Mouse (Mus musculus) lung, postnatal 25 days (tissue): ENCODE data around the gene Paqr7.
A peak's percentile ranks its signal among the peaks of the same experiment; 100 is the strongest.

Experiments
- DNase-seq: peaks from one replicate; pipeline ENCODE4 v3.0.0; 2022; ENCODE audit warnings: low spot score

The Paqr7 gene

GRCm38 (mm10) chr4:134503686-134504357 is 7.3 kb downstream of the Paqr7 start:
- no peak for DNase-seq

DNA sequence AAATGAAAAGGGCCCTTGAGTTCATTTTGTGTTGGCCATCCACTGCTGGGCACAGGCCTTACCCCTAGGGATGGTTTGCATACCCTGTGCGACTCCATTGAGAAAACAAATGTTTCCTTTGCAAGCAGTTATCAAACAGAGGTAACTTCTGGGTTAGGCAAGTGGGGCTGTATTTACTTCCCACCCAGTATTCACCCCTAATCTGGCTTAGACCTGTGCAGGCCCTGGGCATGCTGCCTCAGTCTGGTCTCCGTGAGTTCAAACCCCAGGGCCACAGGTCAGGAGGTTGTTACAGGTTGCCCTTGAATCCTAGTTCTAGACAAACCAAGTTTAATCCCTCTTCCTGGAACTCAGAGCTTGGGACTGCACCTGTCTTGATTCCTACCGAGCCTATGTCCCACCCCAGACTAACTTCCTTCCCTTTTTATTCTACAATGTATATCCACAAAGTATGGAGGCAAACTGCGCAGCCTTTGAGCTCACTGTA is 8.8 kb downstream of the Paqr7 start:
- DNase-seq, result no peak

DNA sequence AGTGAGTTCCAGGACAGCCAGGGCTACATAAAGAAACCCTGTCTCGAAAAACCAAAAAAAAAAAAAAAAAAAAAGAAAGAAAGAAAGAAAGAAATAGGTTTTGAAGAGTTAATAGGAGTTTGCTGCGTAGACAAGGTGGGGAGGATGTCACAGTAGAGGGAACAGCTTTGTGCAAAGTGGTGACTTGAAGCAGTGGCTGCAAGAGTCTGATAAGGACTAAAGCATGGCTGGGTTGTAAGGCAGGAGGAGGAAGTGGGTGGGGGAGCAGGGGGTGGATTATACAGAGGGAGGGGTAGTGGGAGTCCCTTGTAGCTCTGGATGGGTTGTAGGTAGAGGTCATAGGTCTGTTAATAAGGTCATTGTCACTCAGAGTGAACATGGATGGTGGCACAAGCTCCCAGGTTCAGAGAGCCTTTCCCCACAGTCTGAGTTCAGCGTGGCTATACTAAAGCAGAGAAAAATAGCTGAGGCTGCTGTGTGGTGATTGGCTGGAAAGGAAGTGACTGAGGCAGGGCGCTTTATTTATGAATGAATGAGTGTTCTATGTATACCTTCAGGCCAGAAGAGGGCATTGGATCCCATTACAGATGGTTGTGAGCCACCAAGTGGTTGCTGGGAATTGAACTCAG is 9.6 kb downstream of the Paqr7 start:
- no peak for DNase-seq

DNA sequence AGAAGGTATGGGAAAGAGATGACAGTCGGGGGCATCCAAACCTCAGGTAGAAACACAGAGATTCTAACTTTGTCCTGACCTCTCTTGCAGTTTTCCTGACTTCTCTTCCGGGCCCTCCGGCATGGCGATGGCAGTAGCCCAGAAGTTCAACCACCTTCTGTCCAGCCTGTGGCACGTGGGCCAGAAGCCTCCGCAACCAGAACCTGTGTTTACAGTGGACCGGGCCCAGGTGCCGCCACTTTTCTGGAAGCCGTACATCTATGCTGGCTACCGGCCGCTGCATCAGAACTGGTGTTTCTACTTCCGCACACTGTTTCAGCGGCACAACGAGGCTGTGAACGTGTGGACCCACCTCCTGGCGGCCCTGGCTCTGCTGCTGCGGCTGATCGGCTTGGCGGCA is 10.2 kb downstream of the Paqr7 start:
- no peak for DNase-seq

DNA sequence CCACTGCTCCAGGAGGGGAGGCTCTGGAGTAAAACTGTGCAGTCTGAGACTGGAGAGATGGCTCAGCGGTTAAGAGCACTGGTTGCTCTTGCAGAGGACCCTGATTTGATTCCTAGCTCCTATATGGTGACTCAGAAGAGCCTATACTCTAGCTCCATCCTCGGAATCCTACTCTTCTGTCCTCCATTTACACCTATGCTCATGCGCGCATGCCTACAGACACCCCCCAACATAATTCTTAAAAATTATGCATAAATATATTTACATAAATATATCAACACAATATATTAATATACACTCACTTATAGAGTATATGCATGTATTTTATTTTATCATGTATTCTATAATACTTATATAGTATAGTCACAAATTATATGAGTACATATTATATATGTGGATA is 13.9 kb downstream of the Paqr7 start:
- no peak for DNase-seq

DNA sequence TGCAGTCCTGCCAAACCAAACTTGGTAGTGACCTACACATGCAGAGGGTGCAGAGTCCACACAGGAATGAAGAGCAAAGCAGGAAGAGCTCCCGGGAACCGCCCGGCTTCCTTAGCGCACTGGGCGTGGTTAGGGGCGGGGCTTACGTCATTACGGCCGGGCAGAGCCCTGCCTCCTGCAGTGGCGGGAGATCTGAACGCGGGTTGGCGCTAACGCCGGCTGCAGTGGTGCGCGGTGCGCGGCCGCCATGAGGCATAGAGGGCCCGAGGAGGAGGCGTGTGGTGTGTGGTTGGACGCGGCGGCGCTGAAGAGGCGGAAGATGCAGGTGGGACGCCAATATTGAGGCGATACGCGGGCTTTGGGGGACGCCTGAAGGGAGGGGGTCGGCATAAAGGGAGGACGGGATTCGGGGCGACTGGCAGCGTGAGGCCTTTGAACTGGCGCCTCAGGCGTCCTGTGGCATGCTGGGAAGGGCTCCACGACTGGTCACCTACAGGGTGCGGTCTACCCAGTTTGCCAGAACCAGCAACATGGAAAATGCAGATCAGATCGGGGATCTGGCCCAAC is 14.4 kb downstream of the Paqr7 start, which contains the start of gene Aunip:
Gene Aunip, plus strand, starts transcription at position 155 of the 567 bp plus-strand sequence.
- peak; percentile 88 for DNase-seq

GRCm38 (mm10) chr4:134511730-134512129 is 15.2 kb downstream of the Paqr7 start:
- no peak for DNase-seq

GRCm38 (mm10) chr4:134512798-134513197 is 16.3 kb downstream of the Paqr7 start:
- peak; percentile 78 for DNase-seq

GRCm38 (mm10) chr4:134514309-134514930 is 17.9 kb downstream of the Paqr7 start:
- peak; percentile 57 for DNase-seq

DNA sequence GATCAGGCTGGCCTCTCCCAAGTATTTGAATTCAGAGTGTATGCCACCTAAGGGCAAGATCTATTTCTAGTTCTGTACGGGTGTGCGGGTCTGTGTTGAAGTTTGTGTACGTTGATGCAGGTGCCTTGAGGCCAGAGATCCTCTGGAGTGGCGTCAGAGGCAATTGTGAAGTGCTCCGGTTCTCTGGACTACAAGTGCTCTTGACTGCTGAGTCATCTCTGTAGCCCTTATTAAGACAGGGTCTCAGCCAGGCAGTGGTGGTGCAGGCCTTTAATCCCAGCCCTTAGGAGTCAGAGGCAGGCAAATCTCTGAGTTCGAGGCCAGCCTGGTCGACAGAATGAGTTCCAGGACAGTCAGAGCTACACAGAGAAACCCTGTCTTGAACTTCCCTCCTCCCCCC is 19.1 kb downstream of the Paqr7 start:
- peak; percentile 72 for DNase-seq

DNA sequence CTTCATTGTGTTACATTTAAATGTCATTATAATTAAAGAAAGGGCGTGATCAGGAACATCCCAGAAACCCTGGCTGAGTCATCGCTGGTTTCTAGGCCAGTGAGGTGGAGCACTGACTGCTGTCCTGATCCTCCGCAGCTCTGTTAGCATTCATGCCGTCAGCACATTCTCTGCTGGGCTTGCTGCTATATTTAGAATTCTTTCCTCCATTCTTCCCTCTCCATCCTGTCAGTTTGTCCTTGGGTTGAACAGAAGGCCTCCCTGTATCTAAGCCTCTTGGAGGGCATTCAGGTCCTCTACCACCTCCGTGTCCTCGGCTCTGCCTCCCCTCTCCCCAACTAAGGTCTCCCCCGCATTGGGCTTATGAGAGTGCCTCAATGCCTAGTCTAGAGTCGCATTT is 20.5 kb downstream of the Paqr7 start:
- no peak for DNase-seq

DNA sequence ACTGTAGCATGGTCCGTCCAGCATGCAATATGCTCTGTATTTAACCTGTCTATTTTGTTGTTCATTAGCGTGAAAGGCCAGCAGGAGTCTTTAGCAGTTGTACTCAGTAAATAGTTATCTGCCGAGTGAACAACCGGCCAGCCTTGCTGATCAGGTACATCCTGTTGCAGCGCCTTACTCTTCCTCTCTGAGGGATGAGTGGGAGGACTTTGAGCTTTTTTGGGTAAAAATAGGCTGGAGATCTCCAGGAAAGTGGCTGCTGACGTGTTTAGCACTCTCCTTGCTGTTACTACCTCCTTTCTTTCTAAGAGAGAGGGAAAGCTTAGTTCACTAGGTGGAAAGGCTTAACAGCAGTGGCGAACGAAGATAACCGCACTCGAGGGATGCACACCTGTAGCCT is 21.2 kb downstream of the Paqr7 start:
- no peak for DNase-seq

DNA sequence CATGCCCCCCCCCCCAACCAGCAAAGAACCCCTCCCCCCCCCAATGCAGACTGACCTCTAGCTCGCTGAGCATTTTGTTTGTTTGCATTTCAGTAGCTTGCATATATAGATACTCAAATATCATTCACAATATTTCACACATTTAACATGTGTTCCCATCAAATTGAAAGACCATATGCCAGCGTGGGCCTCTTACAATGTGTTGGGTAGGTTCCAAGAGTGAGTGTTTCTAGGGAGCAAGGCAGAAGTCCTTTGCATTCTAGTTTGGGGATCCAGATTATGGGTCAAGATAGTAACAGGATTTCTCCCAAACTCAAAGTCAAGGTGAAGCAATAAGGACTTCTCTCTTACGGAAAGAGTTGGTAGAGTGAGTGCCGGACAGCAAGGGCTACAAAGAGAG is 22.0 kb downstream of the Paqr7 start:
- DNase-seq, result no peak

- DNase-seq, result no peak
These were observed 22.8 kb downstream of the Paqr7 start for GRCm38 (mm10) chr4:134519281-134519680.

- DNase-seq, result no peak
These were observed 26.9 kb downstream of the Paqr7 start for GRCm38 (mm10) chr4:134523447-134523846.

DNA sequence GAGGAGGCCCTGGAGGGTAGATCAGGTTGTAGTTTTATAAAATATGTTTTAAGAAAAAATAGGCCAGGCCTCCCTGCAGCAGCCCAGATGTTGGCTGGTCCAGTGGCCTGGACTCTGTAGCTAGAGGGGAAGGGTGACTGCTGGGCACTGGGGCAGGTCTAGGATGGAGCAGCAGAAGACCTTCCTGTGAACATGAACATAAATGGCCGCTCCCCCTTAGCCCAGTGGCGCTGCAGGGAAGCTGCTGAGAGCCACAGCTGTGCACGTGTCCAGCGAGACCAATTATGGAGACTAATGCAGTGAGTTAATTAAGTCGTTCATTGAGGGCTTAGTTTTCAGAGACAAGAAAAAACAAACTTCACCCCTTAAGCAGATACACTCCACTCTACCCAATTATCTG is 29.3 kb downstream of the Paqr7 start:
- DNase-seq, result no peak

DNA sequence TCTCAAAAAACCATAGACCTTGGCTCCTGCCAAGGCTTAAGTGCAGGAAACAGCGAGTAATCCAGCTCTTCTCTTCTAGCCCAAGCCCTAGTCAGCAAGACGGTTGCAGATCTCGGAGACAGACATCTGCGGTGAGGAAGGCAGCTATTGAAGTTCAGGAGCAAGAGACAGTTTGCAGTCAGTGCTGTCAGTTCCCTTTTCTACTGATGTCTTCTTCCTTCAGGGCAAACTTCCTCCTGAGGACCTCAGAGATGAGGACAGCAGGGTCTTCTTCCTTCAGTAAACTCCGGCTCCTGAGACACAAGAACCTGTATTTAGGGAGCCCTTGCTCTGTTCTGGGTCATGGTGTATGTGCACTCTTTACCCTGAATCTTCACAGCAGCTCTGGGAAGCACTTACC is 29.7 kb downstream of the Paqr7 start:
- no peak for DNase-seq

DNA sequence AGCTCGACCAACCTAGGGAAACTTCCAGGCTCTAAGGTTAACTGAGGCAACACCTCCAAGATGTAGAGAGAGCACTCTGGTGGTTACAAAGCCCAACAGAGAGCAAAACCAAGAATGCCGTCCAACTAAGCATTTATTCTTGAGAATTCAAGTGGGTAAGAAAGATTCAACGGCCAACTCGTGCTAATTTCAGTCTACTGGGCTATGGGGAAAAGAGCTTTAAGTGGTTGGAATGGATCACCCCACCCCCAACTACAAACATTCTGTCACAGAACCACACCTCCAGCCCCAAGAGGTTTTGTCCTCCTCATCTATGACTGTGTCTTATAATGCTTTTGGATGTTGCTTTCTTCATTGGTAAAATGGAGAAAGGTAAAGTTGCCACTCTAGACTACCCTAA is 36.4 kb downstream of the Paqr7 start:
- DNase-seq, result peak; percentile 73

DNA sequence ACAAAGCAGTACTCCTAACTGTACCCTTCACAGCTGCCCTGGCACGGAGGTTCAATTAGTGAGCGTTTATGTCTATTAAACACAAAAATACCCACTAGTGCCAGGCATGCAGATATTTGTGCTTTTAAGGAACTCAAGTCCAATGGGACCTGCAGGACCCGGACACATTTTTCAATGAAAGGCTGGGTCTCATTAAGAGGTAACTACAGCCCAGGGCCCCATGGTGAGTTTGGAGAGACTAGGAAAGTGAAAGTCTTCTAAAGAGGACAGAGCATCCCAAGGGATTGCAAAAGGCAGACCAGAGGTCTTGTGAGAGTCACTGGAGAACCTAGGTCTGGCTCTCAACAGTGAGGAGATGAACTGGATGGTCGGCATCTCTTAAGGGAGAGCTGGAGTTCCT is 36.9 kb downstream of the Paqr7 start:
- no peak for DNase-seq

- DNase-seq, result peak; percentile 81
These were observed 37.8 kb downstream of the Paqr7 start for GRCm38 (mm10) chr4:134534124-134534886.

- peak; percentile 99 for DNase-seq
These were observed 38.7 kb downstream of the Paqr7 start, which contains the start of gene Mtfr1l for GRCm38 (mm10) chr4:134534932-134535786. TSS of gene Mtfr1l (minus strand) at chr4:134535387.
